Comparison of ENCODE assay signal across 8 mouse cellular contexts in genomic region chr3:21557963-21558441, GRCm38 (mm10).
DNase-seq lines count a peak whose midpoint lies in the region; ATAC-seq and TF ChIP-seq lines count a peak whose summit lies in the region.
"Had no signal": no experiment of that assay in that cellular context is flagged by ENCODE, and none has a peak within 500 bp of the region (broad histone marks: within the 10 kb centered on the region; RNA-seq: fewer than 3 reads in every experiment).

No protein-coding gene starts in this region.

- peaks cover 18% of the 10 kb centered on the region for H3K4me1 ChIP-seq in midbrain, embryonic 16.5 days (ENCODE audit: control insufficient read depth, insufficient read depth, low read length)
- H3K4me1 ChIP-seq in midbrain, embryonic 13.5 days (replicated peaks) = peaks cover 14% of the 10 kb centered on the region
- peaks cover 7% of the 10 kb centered on the region for H3K4me1 ChIP-seq in hindbrain, postnatal 0 days (ENCODE audit: insufficient read depth, low read length)
- H3K4me1 ChIP-seq in liver, embryonic 11.5 days (replicated peaks; ENCODE audit: control insufficient read depth, insufficient read depth, low read length) = no peaks in the 10 kb centered on the region

- H3K9me3 ChIP-seq in midbrain, embryonic 16.5 days (replicated peaks; ENCODE audit: control insufficient read depth, low read length, poor library complexity, severe bottlenecking) = no peaks in the 10 kb centered on the region
- no peaks in the 10 kb centered on the region for H3K9me3 ChIP-seq in midbrain, embryonic 13.5 days
- no peaks in the 10 kb centered on the region for H3K9me3 ChIP-seq in hindbrain, postnatal 0 days (ENCODE audit: low read length)
- H3K9me3 ChIP-seq in liver, embryonic 11.5 days (ENCODE audit: control insufficient read depth, low read length) = no peaks in the 10 kb centered on the region

- H3K4me2 ChIP-seq in midbrain, embryonic 16.5 days (ENCODE audit: low read length) = no peak overlapping the region
- no peak overlapping the region for H3K4me2 ChIP-seq in midbrain, embryonic 13.5 days (replicated peaks)
- no peak overlapping the region for H3K4me2 ChIP-seq in hindbrain, postnatal 0 days (ENCODE audit: low read depth, low read length)
- no peak overlapping the region for H3K4me2 ChIP-seq in liver, embryonic 11.5 days

- peak; percentile 11 to 28 for DNase-seq in cerebellum, postnatal 36 days
- peak; percentile 83 for DNase-seq in hindbrain, postnatal 0 days (ENCODE audit: low spot score)
- peak; percentile 79 to 83 for DNase-seq in layer of hippocampus, postnatal 36 days
- DNase-seq in spleen, postnatal 4 days (ENCODE audit: low spot score in 2 of 2) = no peak
- no peak for DNase-seq in liver, embryonic 11.5 days (ENCODE audit: low spot score)

- no peak overlapping the region for H3K9ac ChIP-seq in midbrain, embryonic 16.5 days (ENCODE audit: low read depth, low read length)
- H3K9ac ChIP-seq in midbrain, embryonic 13.5 days (replicated peaks) = no peak overlapping the region
- no peak overlapping the region for H3K9ac ChIP-seq in hindbrain, postnatal 0 days (replicated peaks; ENCODE audit: low read length)
- no peak overlapping the region for H3K9ac ChIP-seq in liver, embryonic 11.5 days (ENCODE audit: low read depth, low read length)

- no peak for TF ChIP-seq CTCF in hindbrain, postnatal 0 days (IDR thresholded peaks at IDR 0.05; ENCODE audit: low read depth)

- H3K4me3 ChIP-seq in midbrain, embryonic 16.5 days (ENCODE audit: low read depth, low read length) = no peak overlapping the region
- H3K4me3 ChIP-seq in midbrain, embryonic 13.5 days (replicated peaks) = no peak overlapping the region
- no peak overlapping the region for H3K4me3 ChIP-seq in hindbrain, postnatal 0 days (ENCODE audit: low read length)
- no peak overlapping the region for H3K4me3 ChIP-seq in liver, embryonic 11.5 days (ENCODE audit: low read depth, low read length)
- H3K4me3 ChIP-seq: heart, adult 2 months had no signal

- H3K27me3 ChIP-seq in midbrain, embryonic 16.5 days (ENCODE audit: control insufficient read depth, insufficient read depth, low read depth, low read length) = no peaks in the 10 kb centered on the region
- H3K27me3 ChIP-seq in midbrain, embryonic 13.5 days = no peaks in the 10 kb centered on the region
- no peaks in the 10 kb centered on the region for H3K27me3 ChIP-seq in hindbrain, postnatal 0 days (ENCODE audit: insufficient read depth, low read length)
- H3K27me3 ChIP-seq in liver, embryonic 11.5 days (replicated peaks; ENCODE audit: control insufficient read depth, insufficient read depth, low read length) = no peaks in the 10 kb centered on the region

- 62% methylated on average over 12 of the region's 12 CpGs for WGBS in midbrain, embryonic 16.5 days
- WGBS in midbrain, embryonic 13.5 days = 79% methylated on average over 12 of the region's 12 CpGs
- 32% methylated on average over 12 of the region's 12 CpGs for WGBS in hindbrain, postnatal 0 days
- WGBS in liver, embryonic 11.5 days = 89% methylated on average over 12 of the region's 12 CpGs

- no peaks in the 10 kb centered on the region for H3K36me3 ChIP-seq in midbrain, embryonic 16.5 days (ENCODE audit: control insufficient read depth, insufficient read depth, low read length)
- H3K36me3 ChIP-seq in midbrain, embryonic 13.5 days = no peaks in the 10 kb centered on the region
- no peaks in the 10 kb centered on the region for H3K36me3 ChIP-seq in hindbrain, postnatal 0 days (ENCODE audit: insufficient read depth, low read length)
- H3K36me3 ChIP-seq in liver, embryonic 11.5 days (ENCODE audit: control insufficient read depth, insufficient read depth, low read length) = no peaks in the 10 kb centered on the region

- ATAC-seq in midbrain, embryonic 16.5 days = peak; percentile 56; the same call in 1 of the 2 replicates
- no peak for ATAC-seq in midbrain, embryonic 13.5 days
- peak; percentile 59 for ATAC-seq in hindbrain, postnatal 0 days
- ATAC-seq in liver, embryonic 11.5 days (replicated peaks; ENCODE audit: low FRiP score) = no peak

- no peak overlapping the region for H3K27ac ChIP-seq in midbrain, embryonic 16.5 days (ENCODE audit: low read length)
- H3K27ac ChIP-seq in midbrain, embryonic 13.5 days = no peak overlapping the region
- H3K27ac ChIP-seq in hindbrain, postnatal 0 days = 0 out of 2 replicates have a peak overlapping the region, but pooled peaks have one; percentile 20
- no peak overlapping the region for H3K27ac ChIP-seq in liver, embryonic 11.5 days (ENCODE audit: low read depth, low read length)
- H3K27ac ChIP-seq: heart, adult 2 months had no signal

Comparison
In these comparisons a context has a peak if more than half of its experiments do, and no peak if none do; other contexts are left out.
1. ATAC-seq: peak in midbrain, embryonic 16.5 days (single experiment) and hindbrain, postnatal 0 days (single experiment); none in midbrain, embryonic 13.5 days (single experiment) and liver, embryonic 11.5 days (single experiment).
2. DNase-seq: peak in cerebellum, postnatal 36 days (2 of 2), hindbrain, postnatal 0 days (single experiment) and layer of hippocampus, postnatal 36 days (2 of 2); none in spleen, postnatal 4 days (0 of 2) and liver, embryonic 11.5 days (single experiment).